Mouse (Mus musculus): ENCODE data around the gene Ptprt.

DNA sequence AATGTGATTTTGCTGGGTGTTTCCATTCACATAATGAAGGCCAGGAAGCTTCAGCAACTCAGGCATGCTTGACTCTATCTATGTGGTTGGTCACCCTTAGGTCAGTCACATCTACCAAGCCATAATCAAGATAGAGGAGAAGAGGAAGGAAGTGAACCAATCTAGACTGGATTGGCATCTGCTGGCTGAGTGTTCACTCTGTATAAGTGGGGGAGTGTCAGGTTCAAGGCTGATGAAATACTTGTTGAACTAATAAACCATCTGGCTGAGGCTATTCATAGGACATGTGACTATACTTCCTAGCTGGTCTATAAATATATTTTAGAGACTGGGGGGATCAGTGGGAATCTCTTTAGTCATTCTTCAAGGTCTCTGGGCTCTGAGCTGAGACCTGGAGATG is 1086.5 kb downstream of the Ptprt start:
- TF ChIP-seq CTCF (IDR thresholded peaks at IDR 0.05; ENCODE audit: low read depth) (no peak), EP300 (IDR thresholded peaks at IDR 0.05; ENCODE audit: low read depth) (no peak)
